Mouse (Mus musculus) gastrocnemius, adult 8-10 months (tissue): ENCODE results near the gene Nrn1l. TPM values are rescaled to one million over a fixed set of nuclear protein-coding genes. Genes with fewer than 3 reads are reported as not detected.

Experiments used
- total RNA-seq, 4 experiments: library from RNA; stranded (reverse); gene quantifications; 2 replicates each; pipeline ENCODE4 v1.2.4; 2022

Gene Nrn1l
- total RNA-seq, 4 experiments from 2014 or later = not detected

Other genes starting within 250 kb of the Nrn1l start
- gene Carmil2, start 207.3 kb upstream of the Nrn1l start, total RNA-seq = not detected
- gene Acd, start 192.5 kb upstream of the Nrn1l start, total RNA-seq = 1 to 10 TPM; 3.4 to 5.8 (median 4.4) TPM
- gene Pard6a, start 192.4 kb upstream of the Nrn1l start, total RNA-seq = 1 to 10 TPM; 5.5 to 8.1 (median 6.7) TPM
- not detected for gene 4933405L10Rik, start 185.9 kb upstream of the Nrn1l start, total RNA-seq
- under 1 TPM; 0.48 to 0.54 (median 0.52) TPM for gene Enkd1, start 185.4 kb upstream of the Nrn1l start, total RNA-seq
- 1 to 10 TPM; 7.0 to 9.1 (median 8.3) TPM for gene Gfod2, start 134.9 kb upstream of the Nrn1l start, total RNA-seq
- gene Ranbp10, start 66.2 kb upstream of the Nrn1l start, total RNA-seq = 10 to 100 TPM; 19.3 to 25.2 (median 23.0) TPM
- not detected for gene Tsnaxip1, start 65.8 kb upstream of the Nrn1l start, total RNA-seq
- gene Cenpt, start 40.3 kb upstream of the Nrn1l start, total RNA-seq = 1 to 10 TPM in 1 of 4 experiments, under 1 TPM in 3; 0.31 to 1.4 (median 0.72) TPM
- gene Thap11, start 38.4 kb upstream of the Nrn1l start, total RNA-seq = 10 to 100 TPM; 20.4 to 24.1 (median 22.0) TPM
- 10 to 100 TPM; 21.4 to 44.7 (median 25.5) TPM for gene Nutf2, start 33.0 kb upstream of the Nrn1l start, total RNA-seq
- 10 to 100 TPM; 18.8 to 21.9 (median 20.0) TPM for gene Edc4, start 12.7 kb upstream of the Nrn1l start, total RNA-seq
- gene Pskh1, start 6.9 kb downstream of the Nrn1l start, total RNA-seq = 10 to 100 TPM; 10.9 to 14.7 (median 12.8) TPM
- gene Ctrl, start 40.3 kb downstream of the Nrn1l start, total RNA-seq = not detected
- gene Psmb10, start 44.9 kb downstream of the Nrn1l start, total RNA-seq = 10 to 100 TPM; 15.3 to 22.6 (median 19.7) TPM
- gene Lcat, start 49.8 kb downstream of the Nrn1l start, total RNA-seq = under 1 TPM in 2 of 4 experiments, not detected in 2; 0.24 to 0.78 TPM
- gene Slc12a4, start 72.5 kb downstream of the Nrn1l start, total RNA-seq = 10 to 100 TPM; 11.8 to 12.7 (median 12.0) TPM
- not detected for gene Dpep3, start 85.9 kb downstream of the Nrn1l start, total RNA-seq
- 10 to 100 TPM; 10.3 to 12.7 (median 10.8) TPM for gene Dus2, start 97.8 kb downstream of the Nrn1l start, total RNA-seq
- not detected for gene Dpep2nb, start 112.4 kb downstream of the Nrn1l start, total RNA-seq
- 10 to 100 TPM; 11.2 to 13.1 (median 11.7) TPM for gene Ddx28, start 118.3 kb downstream of the Nrn1l start, total RNA-seq
- 10 to 100 TPM; 23.6 to 30.5 (median 25.5) TPM for gene Nfatc3, start 165.3 kb downstream of the Nrn1l start, total RNA-seq
- gene Esrp2, start 243.4 kb downstream of the Nrn1l start, total RNA-seq = not detected